Mouse (Mus musculus) right cerebral cortex, postnatal 4 days (tissue): ENCODE measurements around the gene Mthfs.

ENCODE experiments used
- DNase-seq: peaks from one replicate; pipeline ENCODE4 v3.0.0-alpha.2; 2022

The Mthfs gene

GRCm38 (mm10) chr9:89253400-89253799, 42.9 kb downstream of the Mthfs start:
- no peak for DNase-seq

GRCm38 (mm10) chr9:89256556-89257335, 46.3 kb downstream of the Mthfs start:
- DNase-seq = no peak

- DNase-seq = no peak
Measured at GRCm38 (mm10) chr9:89263968-89264367, 53.5 kb downstream of the Mthfs start.

GRCm38 (mm10) chr9:89264571-89264970, 54.1 kb downstream of the Mthfs start:
- DNase-seq = no peak

GRCm38 (mm10) chr9:89267093-89267492, 56.6 kb downstream of the Mthfs start:
- no peak for DNase-seq

GRCm38 (mm10) chr9:89267572-89267971, 57.1 kb downstream of the Mthfs start:
- DNase-seq = no peak

- no peak for DNase-seq
Measured at GRCm38 (mm10) chr9:89270376-89270775, 59.9 kb downstream of the Mthfs start.

GRCm38 (mm10) chr9:89273766-89274165, 63.3 kb downstream of the Mthfs start:
- no peak for DNase-seq

GRCm38 (mm10) chr9:89278207-89278606, 67.7 kb downstream of the Mthfs start:
- no peak for DNase-seq

- no peak for DNase-seq
Measured at GRCm38 (mm10) chr9:89282374-89283068, 72.0 kb downstream of the Mthfs start.

- DNase-seq = no peak
Measured at GRCm38 (mm10) chr9:89288037-89288436, 77.6 kb downstream of the Mthfs start.

- no peak for DNase-seq
Measured at GRCm38 (mm10) chr9:89293364-89293763, 82.9 kb downstream of the Mthfs start.

GRCm38 (mm10) chr9:89294121-89294520, 83.6 kb downstream of the Mthfs start:
- DNase-seq = no peak

- DNase-seq = no peak
Measured at GRCm38 (mm10) chr9:89305637-89306036, 95.2 kb downstream of the Mthfs start.

GRCm38 (mm10) chr9:89308357-89309194, 98.1 kb downstream of the Mthfs start:
- DNase-seq = no peak

GRCm38 (mm10) chr9:89309195-89309535, 98.7 kb downstream of the Mthfs start:
- no peak for DNase-seq

GRCm38 (mm10) chr9:89311649-89312048, 101.2 kb downstream of the Mthfs start:
- no peak for DNase-seq

GRCm38 (mm10) chr9:89373731-89374130, 163.3 kb downstream of the Mthfs start:
- no peak for DNase-seq

GRCm38 (mm10) chr9:89374650-89375049, 164.2 kb downstream of the Mthfs start:
- no peak for DNase-seq

GRCm38 (mm10) chr9:89403031-89403430, 192.6 kb downstream of the Mthfs start:
- no peak for DNase-seq
